Mouse (Mus musculus): ENCODE data around the gene Cbl.

DNA sequence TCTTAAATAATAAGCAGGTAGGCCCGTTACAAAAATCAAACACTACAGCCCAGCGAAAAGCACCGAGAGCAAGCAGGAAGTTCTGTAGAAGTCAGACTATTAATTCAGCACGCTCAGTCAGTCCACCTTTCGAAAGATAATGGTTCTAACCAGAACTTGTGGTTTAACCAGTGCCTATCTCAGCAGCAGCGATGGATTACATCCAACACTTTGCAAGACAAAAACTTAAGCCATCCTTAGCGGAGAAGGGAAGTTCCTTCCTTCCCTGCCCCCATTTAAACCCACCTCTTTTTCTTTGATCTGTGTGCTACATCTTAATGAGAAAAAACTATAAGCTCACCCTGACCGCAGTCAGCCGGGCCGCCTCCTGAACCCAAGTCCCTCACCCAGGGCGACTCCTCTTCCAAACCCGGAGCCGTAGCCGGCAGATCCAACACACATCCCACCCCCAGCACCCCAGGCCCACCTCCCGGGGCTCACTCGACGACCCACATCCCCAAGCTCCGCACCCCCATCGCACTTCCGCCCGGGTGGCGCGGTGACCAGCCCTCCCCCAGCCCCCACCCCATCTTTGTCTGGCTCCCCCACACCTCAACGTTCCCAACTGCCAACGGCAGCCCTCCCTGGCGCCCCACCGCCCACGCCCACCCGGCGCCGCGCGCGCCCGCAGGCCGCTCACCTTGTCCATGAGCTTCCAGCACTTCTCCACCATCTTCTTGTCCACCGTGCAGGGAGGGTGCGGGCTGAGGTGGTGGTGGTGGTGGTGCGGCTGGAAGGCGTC lies 638 bp downstream of the Cbl start:
- no peak for TF ChIP-seq CTCF (IDR thresholded peaks at IDR 0.05; ENCODE audit: extremely low read depth, insufficient read depth, low read length)
- no peak for TF ChIP-seq POLR2A (IDR thresholded peaks at IDR 0.05; ENCODE audit: extremely low read depth, insufficient read depth, low read length)

All from cortical plate, adult 2 months (tissue).